Mouse (Mus musculus) heart, embryonic 10.5 days (tissue): ENCODE measurements around the gene Cryl1. TPM values are rescaled to one million over a fixed set of nuclear protein-coding genes. Genes with fewer than 3 reads are reported as not detected.

Experiments used
- DNase-seq: peaks from one replicate; pipeline ENCODE4 v3.0.0-alpha.2; 2017; ENCODE audit warnings: low spot score
- H3K27ac ChIP-seq: fragments of 300-500 bp; sonication (generic); 2 replicates; pipeline ENCODE4 v1.5.1; 2016; ENCODE audit warnings: mild to moderate bottlenecking
- H3K27me3 ChIP-seq: fragments of 300-500 bp; sonication (generic); 2 replicates; pipeline ENCODE4 v1.6.1; 2016; ENCODE audit warnings: mild to moderate bottlenecking; ENCODE audit not compliant: poor library complexity, insufficient read depth, severe bottlenecking
- H3K36me3 ChIP-seq: fragments of 300-500 bp; sonication (generic); 2 replicates; pipeline ENCODE4 v1.6.1; 2016; ENCODE audit warnings: mild to moderate bottlenecking, moderate library complexity
- H3K4me1 ChIP-seq: fragments of 300-500 bp; sonication (generic); 2 replicates; pipeline ENCODE4 v1.6.1; 2016; ENCODE audit warnings: mild to moderate bottlenecking
- H3K4me3 ChIP-seq: fragments of 300-500 bp; sonication (generic); 2 replicates; pipeline ENCODE4 v1.5.1; 2016; ENCODE audit warnings: mild to moderate bottlenecking, moderate library complexity
- H3K9me3 ChIP-seq: fragments of 300-500 bp; sonication (generic); 2 replicates; pipeline ENCODE4 v1.6.1; 2016; ENCODE audit warnings: mild to moderate bottlenecking, moderate library complexity
- WGBS: fragments of 180-500 bp; shearing (Covaris S2); methylation state at CpG from one replicate; pipeline ENCODE4 v1.1.7; 2016; 5-methylcytosine and 5-hydroxymethylcytosine counted together
- polyA plus RNA-seq: library from polyadenylated mRNA; unstranded; fragments of >200 nt; fragmentation: Nextera tagmentation; extraction: Ambion mirVana; gene quantifications from 2 replicates; pipeline ENCODE4 v1.2.1, GENCODE M21; 2016

The Cryl1 gene
- polyA plus RNA-seq, 1 experiment from 2014 or later = 9.7 TPM

DNA sequence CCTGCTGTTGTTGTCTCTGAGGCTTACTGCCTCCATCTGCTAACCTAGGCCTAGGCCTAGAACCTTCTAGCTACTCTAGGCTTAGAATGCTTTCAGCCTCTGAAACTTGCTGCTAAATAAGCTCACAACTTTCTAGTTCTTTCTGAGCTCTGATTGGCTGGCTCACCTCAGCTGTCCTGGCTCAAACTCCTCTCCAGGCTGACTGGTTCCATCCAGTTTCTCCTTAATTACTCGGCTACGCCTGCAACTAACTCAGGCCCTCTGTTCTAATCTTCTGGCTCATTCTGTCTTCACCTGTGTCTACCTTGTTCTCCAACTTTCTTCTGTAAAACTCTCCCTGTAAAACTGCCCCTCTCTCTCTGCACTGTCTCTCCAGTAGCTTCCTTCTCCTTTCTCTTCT is 2.9 kb downstream of the Cryl1 start:
- Histone ChIP-seq H3K36me3 (no peaks in the 10 kb centered on the region), H3K4me3 (no peak overlapping the region), H3K27me3 (peaks cover 20% of the 10 kb centered on the region; the same call in 1 of the 2 replicates), H3K27ac (no peak overlapping the region), H3K9me3 (no peaks in the 10 kb centered on the region), H3K4me1 (peaks cover 11% of the 10 kb centered on the region)
- 69% methylated on average over 2 of the region's 2 CpGs for WGBS
- DNase-seq = no peak

- Histone ChIP-seq H3K27me3 (peaks cover 13% of the 10 kb centered on the region; the same call in 1 of the 2 replicates), H3K4me1 (peaks cover 5% of the 10 kb centered on the region), H3K36me3 (no peaks in the 10 kb centered on the region), H3K4me3 (no peak overlapping the region), H3K9me3 (no peaks in the 10 kb centered on the region), H3K27ac (no peak overlapping the region)
- 55% methylated on average over 5 of the region's 5 CpGs for WGBS
- no peak for DNase-seq
Observed at GRCm38 (mm10) chr14:57392278-57392677, 6.1 kb downstream of the Cryl1 start.

DNA sequence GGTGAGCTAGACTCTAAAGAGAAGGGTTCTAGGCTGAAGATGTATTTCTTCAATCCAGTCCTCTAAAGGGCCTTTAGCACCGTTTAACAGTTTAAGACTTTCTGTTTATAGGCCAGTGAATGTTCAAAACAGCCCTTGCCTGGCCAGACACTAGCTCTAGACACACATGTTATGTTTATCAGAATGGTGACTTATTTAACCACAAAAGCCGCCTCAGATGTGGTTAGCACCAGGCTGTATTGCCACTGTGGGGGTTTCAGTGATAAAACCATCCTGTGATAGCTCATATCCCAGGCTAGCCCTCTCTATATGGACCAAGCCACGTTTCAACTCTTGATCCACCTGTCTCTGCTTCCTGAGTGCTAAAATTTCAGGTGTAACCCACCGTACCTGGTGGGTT is 6.7 kb downstream of the Cryl1 start:
- H3K9me3 ChIP-seq = no peaks in the 10 kb centered on the region
- H3K4me1 ChIP-seq = peaks cover 7% of the 10 kb centered on the region
- no peaks in the 10 kb centered on the region for H3K36me3 ChIP-seq
- H3K27ac ChIP-seq = no peak overlapping the region
- peaks cover 8% of the 10 kb centered on the region; the same call in 1 of the 2 replicates for H3K27me3 ChIP-seq
- no peak overlapping the region for H3K4me3 ChIP-seq
- 60% methylated on average over 4 of the region's 4 CpGs for WGBS
- no peak for DNase-seq

DNA sequence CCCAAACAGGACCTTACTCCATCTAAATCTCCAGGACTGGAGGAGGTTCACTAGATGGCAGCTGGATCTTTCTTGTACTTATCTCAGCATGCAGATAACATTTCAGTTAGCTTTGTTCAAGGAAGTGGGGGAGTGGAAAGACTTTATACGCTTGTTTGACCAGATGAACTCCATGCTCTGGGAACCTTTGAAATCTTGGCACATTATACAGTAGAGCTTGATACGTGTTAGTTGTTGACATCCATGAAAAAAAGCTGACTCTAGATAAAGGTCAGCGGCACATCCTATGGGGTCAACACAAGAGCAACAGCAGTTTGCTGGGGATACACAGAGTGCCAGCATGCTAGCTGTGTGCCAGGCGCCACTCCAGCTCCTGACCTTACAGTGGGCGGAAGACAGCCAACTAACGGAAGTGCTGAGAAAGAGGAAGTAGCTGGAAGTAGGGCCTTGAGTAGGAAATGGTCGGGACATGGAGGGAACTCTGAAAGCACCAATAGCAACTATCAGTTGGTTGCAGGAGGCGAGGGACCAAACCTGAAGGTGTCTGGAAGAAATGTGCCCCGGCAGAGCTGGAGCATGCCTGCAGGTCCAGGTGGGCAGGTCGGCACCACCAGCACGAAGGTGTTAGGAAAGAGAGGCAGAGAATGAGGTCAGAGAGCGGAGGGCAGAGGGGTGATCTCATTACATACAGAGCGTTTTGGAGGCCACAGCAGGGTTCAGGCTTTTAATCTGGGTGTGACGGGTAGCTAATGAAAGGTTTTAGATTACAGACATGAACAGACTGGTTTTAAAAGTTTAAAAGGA is 11.4 kb downstream of the Cryl1 start:
- DNase-seq = no peak

GRCm38 (mm10) chr14:57385667-57386066 is 12.7 kb downstream of the Cryl1 start:
- Histone ChIP-seq H3K27ac (no peak overlapping the region), H3K27me3 (no peaks in the 10 kb centered on the region), H3K9me3 (no peaks in the 10 kb centered on the region), H3K4me3 (no peak overlapping the region), H3K36me3 (no peaks in the 10 kb centered on the region), H3K4me1 (peaks cover 3% of the 10 kb centered on the region; the same call in 1 of the 2 replicates)
- WGBS = 74% methylated on average over 5 of the region's 5 CpGs
- no peak for DNase-seq

More for the DNA sequence above, 11.4 kb downstream of the Cryl1 start:
- 49% methylated on average over 14 of the region's 14 CpGs for WGBS
- H3K27me3 ChIP-seq = no peaks in the 10 kb centered on the region
- no peak overlapping the region for H3K27ac ChIP-seq
- H3K4me1 ChIP-seq = peaks cover 3% of the 10 kb centered on the region; the same call in 1 of the 2 replicates
- no peak overlapping the region for H3K4me3 ChIP-seq
- no peaks in the 10 kb centered on the region for H3K9me3 ChIP-seq
- no peaks in the 10 kb centered on the region for H3K36me3 ChIP-seq

DNA sequence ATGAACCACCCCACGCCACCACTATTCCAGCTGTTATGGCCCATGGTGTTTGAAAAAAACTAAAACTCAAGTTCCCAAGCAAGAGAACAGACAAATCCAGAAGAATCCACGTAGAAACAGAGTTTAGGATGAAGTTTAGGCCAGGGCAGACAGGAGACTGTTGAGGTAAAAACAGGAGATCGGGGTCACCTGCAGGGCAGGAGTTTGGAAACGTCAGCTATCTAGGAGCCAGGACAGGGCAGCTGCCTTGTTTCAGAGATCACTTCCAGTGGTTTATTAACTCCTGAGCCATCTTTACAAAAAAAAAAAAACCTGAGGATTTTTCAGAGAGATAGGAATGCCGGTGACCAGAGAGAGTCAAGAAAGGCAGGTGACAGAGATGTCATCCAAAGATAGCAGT is 20.8 kb downstream of the Cryl1 start:
- 72% methylated on average over 5 of the region's 5 CpGs for WGBS
- no peaks in the 10 kb centered on the region for H3K9me3 ChIP-seq
- no peak overlapping the region for H3K4me3 ChIP-seq
- no peaks in the 10 kb centered on the region for H3K27me3 ChIP-seq
- no peak overlapping the region for H3K27ac ChIP-seq
- H3K36me3 ChIP-seq = no peaks in the 10 kb centered on the region
- no peak for DNase-seq
- H3K4me1 ChIP-seq = no peaks in the 10 kb centered on the region

GRCm38 (mm10) chr14:57376956-57377355 is 21.4 kb downstream of the Cryl1 start:
- no peaks in the 10 kb centered on the region for H3K4me1 ChIP-seq
- no peak for DNase-seq
- no peak overlapping the region for H3K27ac ChIP-seq
- no peaks in the 10 kb centered on the region for H3K9me3 ChIP-seq
- no peaks in the 10 kb centered on the region for H3K27me3 ChIP-seq
- WGBS = 75% methylated on average over 9 of the region's 9 CpGs
- H3K4me3 ChIP-seq = no peak overlapping the region
- no peaks in the 10 kb centered on the region for H3K36me3 ChIP-seq

- DNase-seq = no peak
- Histone ChIP-seq H3K27me3 (no peaks in the 10 kb centered on the region), H3K9me3 (no peaks in the 10 kb centered on the region), H3K27ac (no peak overlapping the region), H3K36me3 (no peaks in the 10 kb centered on the region), H3K4me3 (no peak overlapping the region), H3K4me1 (no peaks in the 10 kb centered on the region)
- WGBS = 78% methylated on average over 8 of the region's 8 CpGs
Observed at GRCm38 (mm10) chr14:57376016-57376415, 22.3 kb downstream of the Cryl1 start.

DNA sequence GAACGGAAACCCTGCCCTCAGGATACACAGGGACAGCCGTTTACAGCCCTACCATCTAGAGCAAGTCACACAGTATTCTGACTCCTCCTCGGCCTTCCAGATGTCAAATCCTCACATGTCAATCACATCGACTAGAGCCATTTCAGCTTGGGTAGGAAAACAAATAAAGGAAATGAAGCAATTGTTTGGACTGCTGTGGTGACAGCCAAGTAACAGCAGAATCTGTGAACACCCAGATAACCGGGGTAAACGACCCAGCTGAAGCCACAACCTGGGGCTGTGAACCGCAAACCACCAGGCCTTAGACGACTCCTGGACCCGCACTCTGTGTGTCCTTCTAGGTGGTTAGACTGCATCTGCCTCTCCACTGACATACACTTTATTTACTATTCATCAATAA is 23.1 kb downstream of the Cryl1 start:
- Histone ChIP-seq H3K4me3 (no peak overlapping the region), H3K27me3 (no peaks in the 10 kb centered on the region), H3K9me3 (no peaks in the 10 kb centered on the region), H3K27ac (no peak overlapping the region), H3K36me3 (no peaks in the 10 kb centered on the region), H3K4me1 (no peaks in the 10 kb centered on the region)
- WGBS = 66% methylated on average over 9 of the region's 9 CpGs
- DNase-seq = no peak

- no peaks in the 10 kb centered on the region for H3K9me3 ChIP-seq
- no peak overlapping the region for H3K4me3 ChIP-seq
- H3K27ac ChIP-seq = no peak overlapping the region
- H3K36me3 ChIP-seq = no peaks in the 10 kb centered on the region
- H3K4me1 ChIP-seq = no peaks in the 10 kb centered on the region
- 48% methylated on average over 8 of the region's 8 CpGs for WGBS
- H3K27me3 ChIP-seq = no peaks in the 10 kb centered on the region
- DNase-seq = peak; percentile 82
Observed at GRCm38 (mm10) chr14:57372348-57373102, 25.8 kb downstream of the Cryl1 start.

- H3K36me3 ChIP-seq = no peaks in the 10 kb centered on the region
- peaks cover under 1% of the 10 kb centered on the region; the same call in 1 of the 2 replicates for H3K27me3 ChIP-seq
- no peaks in the 10 kb centered on the region for H3K4me1 ChIP-seq
- DNase-seq = no peak
- WGBS = 73% methylated on average over 4 of the region's 4 CpGs
- no peaks in the 10 kb centered on the region for H3K9me3 ChIP-seq
- no peak overlapping the region for H3K4me3 ChIP-seq
- no peak overlapping the region for H3K27ac ChIP-seq
Observed at GRCm38 (mm10) chr14:57367327-57367726, 31.0 kb downstream of the Cryl1 start.

- no peak for DNase-seq
- Histone ChIP-seq H3K27me3 (peaks cover 7% of the 10 kb centered on the region), H3K36me3 (no peaks in the 10 kb centered on the region), H3K27ac (no peak overlapping the region), H3K4me1 (no peaks in the 10 kb centered on the region), H3K9me3 (no peaks in the 10 kb centered on the region), H3K4me3 (no peak overlapping the region)
- 63% methylated on average over 5 of the region's 5 CpGs for WGBS
Observed at GRCm38 (mm10) chr14:57366724-57367123, 31.6 kb downstream of the Cryl1 start.

GRCm38 (mm10) chr14:57365341-57365740 is 33.0 kb downstream of the Cryl1 start:
- 76% methylated on average over 9 of the region's 9 CpGs for WGBS
- Histone ChIP-seq H3K36me3 (no peaks in the 10 kb centered on the region), H3K4me1 (no peaks in the 10 kb centered on the region), H3K27ac (no peak overlapping the region), H3K4me3 (no peak overlapping the region), H3K27me3 (peaks cover 12% of the 10 kb centered on the region), H3K9me3 (no peaks in the 10 kb centered on the region)
- no peak for DNase-seq
